Mouse (Mus musculus) CH12.LX (cell line): ENCODE measurements around the gene Mospd3. TPM values are rescaled to one million over a fixed set of nuclear protein-coding genes. Genes with fewer than 3 reads are reported as not detected.

ENCODE experiments used
- DNase-seq: peaks from one replicate; pipeline ENCODE4 v3.0.0-alpha.2; 2013; ENCODE audit errors: extremely low read depth
- H3K27ac ChIP-seq: 2 replicates; pipeline ENCODE4 v1.5.1; 2012; ENCODE audit warnings: low read depth, mild to moderate bottlenecking, control low read depth, moderate library complexity; ENCODE audit not compliant: insufficient read depth
- H3K27me3 ChIP-seq: replicated peaks from 2 replicates; pipeline ENCODE3; 2012; ENCODE audit warnings: inconsistent platforms
- H3K36me3 ChIP-seq, 2 experiments: replicated peaks in 1 of 2; 2 replicates each; pipeline versions ENCODE3 to v1.6.1; 2012; ENCODE audit warnings: inconsistent platforms in 1 of 2, low read length in 1 of 2, mild to moderate bottlenecking in 1 of 2, mixed read lengths in 1 of 2, moderate library complexity in 1 of 2; ENCODE audit not compliant: control insufficient read depth in 1 of 2, insufficient read depth in 1 of 2
- H3K4me1 ChIP-seq, 2 experiments: 2 replicates each; pipeline ENCODE4 v1.6.1; 2012; ENCODE audit warnings: inconsistent platforms in 1 of 2, moderate library complexity in 1 of 2; ENCODE audit not compliant: insufficient read depth in 2 of 2, control insufficient read depth in 1 of 2
- H3K4me2 ChIP-seq: 2 replicates; pipeline ENCODE4 v1.6.1; 2012; ENCODE audit warnings: low read depth, mild to moderate bottlenecking, control low read depth; ENCODE audit not compliant: poor library complexity, insufficient read depth, severe bottlenecking
- H3K4me3 ChIP-seq, 3 experiments: fragments of 150-350 bp in 1 of 3; sonication (generic) in 1 of 3; replicated peaks in 1 of 3; 2 replicates each; pipeline versions ENCODE3 to v1.5.1; 2011 to 2012; ENCODE audit warnings: low read depth in 2 of 3, low read length in 2 of 3, mild to moderate bottlenecking in 2 of 3, moderate library complexity in 2 of 3, control low read depth in 1 of 3, improper control_type of control experiment in 1 of 3, inconsistent platforms in 1 of 3, mixed read lengths in 1 of 3; ENCODE audit not compliant: poor library complexity in 1 of 3
- H3K79me2 ChIP-seq: replicated peaks from 2 replicates; pipeline ENCODE4 v1.6.1; 2012; ENCODE audit warnings: mild to moderate bottlenecking, moderate library complexity; ENCODE audit not compliant: control insufficient read depth, poor library complexity, insufficient read depth, severe bottlenecking; ENCODE audit errors: extremely low read depth
- H3K9ac ChIP-seq: 2 replicates; pipeline ENCODE4 v1.6.1; 2012; ENCODE audit warnings: low read depth, mild to moderate bottlenecking, control low read depth, moderate library complexity; ENCODE audit not compliant: insufficient read depth
- H3K9me3 ChIP-seq: replicated peaks from 2 replicates; pipeline ENCODE3; 2012; ENCODE audit warnings: low read length, inconsistent platforms, mixed read lengths
- BHLHE40 ChIP-seq: IDR thresholded peaks from 2 replicates; pipeline ENCODE4 v1.6.1; 2011; ENCODE audit warnings: mild to moderate bottlenecking, low read depth, low read length, improper control_type of control experiment
- CHD1 ChIP-seq: IDR thresholded peaks from 2 replicates; pipeline ENCODE4 v1.6.1; 2012; ENCODE audit warnings: low read depth, low read length, improper control_type of control experiment, inconsistent platforms
- CHD2 ChIP-seq: IDR thresholded peaks from 2 replicates; pipeline ENCODE4 v1.6.1; 2011; ENCODE audit warnings: low read length, improper control_type of control experiment
- CTCF ChIP-seq, 2 experiments: IDR thresholded peaks in 1 of 2; conservative IDR thresholded peaks in 1 of 2; 2 replicates each; pipeline ENCODE4 v1.5.1; 2011 to 2012; ENCODE audit warnings: low read depth in 2 of 2, low read length in 2 of 2, improper control_type of control experiment in 1 of 2, inconsistent platforms in 1 of 2, mild to moderate bottlenecking in 1 of 2, moderate library complexity in 1 of 2
- E2F4 ChIP-seq: IDR thresholded peaks from 2 replicates; pipeline ENCODE4 v1.6.1; 2011; ENCODE audit warnings: low read depth, low read length, improper control_type of control experiment; ENCODE audit not compliant: insufficient replicate concordance
- ETS1 ChIP-seq: conservative IDR thresholded peaks from 2 replicates; pipeline ENCODE4 v1.6.1; 2012; ENCODE audit warnings: low read depth, mild to moderate bottlenecking, inconsistent platforms, low read length, improper control_type of control experiment, moderate library complexity
- GABPA ChIP-seq: IDR thresholded peaks from 2 replicates; pipeline ENCODE4 v1.6.1; 2012; ENCODE audit warnings: low read depth, low read length, improper control_type of control experiment, inconsistent platforms; ENCODE audit not compliant: insufficient replicate concordance
- MAX ChIP-seq: IDR thresholded peaks from 2 replicates; pipeline ENCODE4 v1.6.1; 2011; ENCODE audit warnings: low read length, improper control_type of control experiment
- MXI1 ChIP-seq: IDR thresholded peaks from 2 replicates; pipeline ENCODE4 v1.6.1; 2011; ENCODE audit warnings: mild to moderate bottlenecking, low read depth, low read length, improper control_type of control experiment
- NELFE ChIP-seq: IDR thresholded peaks from 2 replicates; pipeline ENCODE4 v1.6.1; 2011; ENCODE audit warnings: low read depth, low read length, improper control_type of control experiment
- POLR2A ChIP-seq: IDR thresholded peaks from 2 replicates; pipeline ENCODE4 v1.6.1; 2011; ENCODE audit warnings: low read depth, mild to moderate bottlenecking, improper control_type of control experiment, low read length
- POLR2AphosphoS2 ChIP-seq: IDR thresholded peaks from 2 replicates; pipeline ENCODE4 v1.6.1; 2011; ENCODE audit warnings: low read depth, low read length, improper control_type of control experiment
- SMC3 ChIP-seq: IDR thresholded peaks from 2 replicates; pipeline ENCODE4 v1.6.1; 2011; ENCODE audit warnings: low read depth, low read length, improper control_type of control experiment
- TBP ChIP-seq: conservative IDR thresholded peaks from 2 replicates; pipeline ENCODE4 v1.6.1; 2011; ENCODE audit warnings: low read depth, low read length, improper control_type of control experiment
- USF1 ChIP-seq: IDR thresholded peaks from 2 replicates; pipeline ENCODE4 v1.6.1; 2014; ENCODE audit warnings: low read depth, mild to moderate bottlenecking, inconsistent platforms, low read length, improper control_type of control experiment
- ZKSCAN1 ChIP-seq: IDR thresholded peaks from 2 replicates; pipeline ENCODE4 v1.6.1; 2012; ENCODE audit warnings: low read depth, inconsistent platforms, low read length, improper control_type of control experiment, borderline replicate concordance
- ZMIZ1 ChIP-seq: IDR thresholded peaks from 2 replicates; pipeline ENCODE4 v1.6.1; 2012; ENCODE audit warnings: low read depth, mild to moderate bottlenecking, inconsistent platforms, low read length, improper control_type of control experiment
- ZNF384 ChIP-seq: IDR thresholded peaks from 2 replicates; pipeline ENCODE4 v1.6.1; 2012; ENCODE audit warnings: low read depth, low read length, improper control_type of control experiment, inconsistent platforms
- dilution Hi-C: fragments of 300-500 bp; cut with MboI; formaldehyde crosslinking; loops from 2 replicates; pipeline ENCODE4 v1.14.3; 2020; ENCODE audit warnings: low sequenced_read_pairs; ENCODE audit not compliant: extremely low pct_unique_long_range_greater_than_20kb, extremely low pct_ligation_motif_present
- in situ Hi-C: fragments of 300-500 bp; cut with MboI; formaldehyde crosslinking; loops from 3 replicates; pipeline ENCODE4 v1.14.3; 2019; ENCODE audit warnings: low sequenced_read_pairs, low pct_ligation_motif_present, low pct_unique_long_range_greater_than_20kb, mixed read lengths
- polyA plus RNA-seq: library from polyadenylated mRNA; unstranded; fragments of >175 nt; gene quantifications from 2 replicates; pipeline ENCODE4 v1.2.1, GENCODE M21; 2012; ENCODE audit warnings: low read depth; ENCODE audit not compliant: insufficient read length
- total RNA-seq, 2 experiments: library from RNA; depleted of rRNA; stranded (reverse); fragments of 300-350 nt in 1 of 2; fragments of >200 nt in 1 of 2; gene quantifications; 2 replicates each; pipeline ENCODE4 v1.2.3; 2012 to 2014

Mospd3 gene
- total and polyA plus RNA-seq, 3 experiments: 1.5 to 23.7 (median 4.2) TPM

DNA sequence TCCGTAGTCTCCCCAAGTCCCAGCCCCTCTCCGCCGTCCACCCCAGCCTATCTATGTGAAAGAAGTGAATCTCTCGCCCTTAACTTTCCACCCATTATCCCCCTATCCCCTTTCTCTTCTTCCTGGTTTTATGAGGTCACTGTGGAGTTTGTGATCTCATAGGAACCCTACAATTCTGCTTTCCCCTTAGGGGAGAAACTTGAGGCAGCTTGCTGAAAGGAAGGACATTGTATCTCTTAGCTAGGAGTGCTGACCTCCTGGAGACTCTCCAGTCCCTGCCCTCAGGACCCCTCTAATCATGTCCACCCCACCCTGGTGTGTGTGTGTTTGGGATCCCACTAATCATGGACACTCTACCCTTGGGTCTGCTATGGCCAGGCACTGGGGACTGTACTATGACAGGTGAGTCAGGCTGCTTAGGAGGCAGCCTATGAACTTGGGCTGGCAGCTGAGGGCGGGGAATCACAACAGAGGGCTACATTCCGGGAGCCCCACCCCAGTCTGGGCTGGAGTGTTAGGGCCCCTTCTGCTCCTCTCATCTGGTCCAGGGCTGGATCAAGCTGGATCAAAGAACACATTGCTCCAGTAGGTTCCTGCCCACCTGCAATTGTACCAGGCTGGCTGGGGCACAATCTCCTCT lies 29.2 kb upstream of the Mospd3 start:
- dilution Hi-C loops (no loop called here), in situ Hi-C loops (no loop called here)
- H3K9ac ChIP-seq: peak overlapping the region; percentile 28; the same call in 1 of the 2 replicates
- no peaks in the 10 kb centered on the region for H3K27me3 ChIP-seq
- peak overlapping the region; percentile 94 for H3K27ac ChIP-seq
- H3K4me2 ChIP-seq: peak overlapping the region; percentile 57
- no peak for DNase-seq
- peaks cover 16 to 48% of the 10 kb centered on the region in 2 experiments for H3K4me1 ChIP-seq
- H3K4me3 ChIP-seq: peak overlapping the region; percentile 79 to 91 (median 81)
- no peak for TF ChIP-seq GABPA
- TF ChIP-seq NELFE: no peak
- no peak for TF ChIP-seq MXI1
- TF ChIP-seq BHLHE40: no peak
- no peak for TF ChIP-seq SMC3
- no peak for TF ChIP-seq MAX
- no peak for TF ChIP-seq ZKSCAN1
- TF ChIP-seq CTCF (conservative IDR thresholded peaks at IDR 0.05 in 1 of 2, IDR thresholded peaks at IDR 0.05 in 1 of 2; ENCODE audit: low read depth in 2 of 2, low read length in 2 of 2): no peak
- TF ChIP-seq E2F4: no peak
- TF ChIP-seq POLR2A: no peak
- TF ChIP-seq ETS1: no peak
- TF ChIP-seq CHD1: no peak
- TF ChIP-seq ZNF384: no peak
- no peak for TF ChIP-seq CHD2
- TF ChIP-seq USF1: no peak
- TF ChIP-seq POLR2AphosphoS2: no peak
- H3K36me3 ChIP-seq: peaks cover 13 to 22% of the 10 kb centered on the region in 2 experiments
- H3K79me2 ChIP-seq: peaks cover 14% of the 10 kb centered on the region
- no peaks in the 10 kb centered on the region for H3K9me3 ChIP-seq

DNA sequence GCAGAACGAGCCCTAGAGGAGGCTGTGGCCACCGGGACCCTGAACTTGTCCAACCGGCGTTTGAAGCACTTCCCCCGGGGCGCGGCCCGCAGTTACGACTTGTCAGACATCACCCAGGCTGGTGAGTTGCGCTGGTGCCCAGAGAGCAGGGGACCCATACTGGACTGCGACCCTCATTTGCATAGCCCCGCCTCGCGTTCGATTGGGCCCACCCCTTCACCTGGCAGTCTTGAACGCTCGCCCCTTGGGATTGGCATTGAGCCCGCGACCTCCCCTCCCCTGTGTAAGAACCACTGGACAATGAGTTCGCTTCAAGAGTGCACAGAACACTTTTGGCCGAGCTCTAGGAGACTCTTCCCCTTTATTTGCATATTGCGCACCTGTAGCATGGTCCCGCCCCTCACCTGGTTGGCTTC lies 28.5 kb upstream of the Mospd3 start:
- Histone ChIP-seq H3K36me3 (peaks cover 13 to 21% of the 10 kb centered on the region in 2 experiments), H3K4me2 (peak overlapping the region; percentile 57; the same call in 1 of the 2 replicates), H3K27ac (peak overlapping the region; percentile 94), H3K4me3 (peak overlapping the region; percentile 79 to 91 (median 81)), H3K9ac (peak overlapping the region; percentile 88), H3K27me3 (no peaks in the 10 kb centered on the region), H3K79me2 (peaks cover 14% of the 10 kb centered on the region), H3K4me1 (peaks cover 16 to 48% of the 10 kb centered on the region in 2 experiments), H3K9me3 (no peaks in the 10 kb centered on the region)
- TF ChIP-seq CHD1: 0 out of 2 replicates have a peak, but pooled peaks have one; percentile 21
- TF ChIP-seq TBP: 0 out of 2 replicates have a peak, but pooled peaks have one; percentile 20
- TF ChIP-seq ZMIZ1: no peak
- in situ Hi-C loops: no loop called here
- peak; percentile 67 for DNase-seq
- dilution Hi-C loops: no loop called here
